Mouse (Mus musculus): ENCODE results near the gene Kcnb1. TPM values are rescaled to one million over a fixed set of nuclear protein-coding genes. Genes with fewer than 3 reads are reported as not detected.

The Kcnb1 gene
- polyA plus RNA-seq, 1 experiment from 2014 or later, result 0.49 TPM

DNA sequence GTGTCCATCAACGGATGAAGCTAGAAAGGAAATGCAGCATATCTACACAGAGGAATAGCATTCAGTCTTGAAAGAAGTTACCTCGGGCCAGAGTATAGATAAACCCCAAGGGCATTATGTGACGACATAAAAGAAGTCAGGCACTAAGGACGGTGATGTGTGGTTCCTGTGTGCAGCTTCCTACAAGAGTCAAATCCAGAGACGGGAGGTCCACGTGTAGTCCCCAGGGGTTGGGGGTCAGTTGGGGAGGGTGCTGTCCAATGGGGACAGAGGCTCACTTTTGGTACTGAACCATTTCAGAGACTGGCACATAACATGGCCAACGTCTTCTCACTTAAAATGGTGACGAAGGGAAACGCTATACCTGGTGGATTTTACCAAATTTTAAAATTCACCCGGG lies 10.7 kb downstream of the Kcnb1 start:
- Histone ChIP-seq H3K27me3 (ENCODE audit: low read depth, poor library complexity, severe bottlenecking) (no peaks in the 10 kb centered on the region), H3K4me3 (no peak overlapping the region), H3K36me3 (peaks cover 10% of the 10 kb centered on the region), H3K4me1 (peaks cover 2% of the 10 kb centered on the region; the same call in 1 of the 2 replicates), H3K9me3 (replicated peaks) (no peaks in the 10 kb centered on the region), H3K27ac (replicated peaks) (no peak overlapping the region)
- DNase-seq (ENCODE audit: low spot score), result no peak
- 91% methylated on average over 10 of the region's 10 CpGs for WGBS

DNA sequence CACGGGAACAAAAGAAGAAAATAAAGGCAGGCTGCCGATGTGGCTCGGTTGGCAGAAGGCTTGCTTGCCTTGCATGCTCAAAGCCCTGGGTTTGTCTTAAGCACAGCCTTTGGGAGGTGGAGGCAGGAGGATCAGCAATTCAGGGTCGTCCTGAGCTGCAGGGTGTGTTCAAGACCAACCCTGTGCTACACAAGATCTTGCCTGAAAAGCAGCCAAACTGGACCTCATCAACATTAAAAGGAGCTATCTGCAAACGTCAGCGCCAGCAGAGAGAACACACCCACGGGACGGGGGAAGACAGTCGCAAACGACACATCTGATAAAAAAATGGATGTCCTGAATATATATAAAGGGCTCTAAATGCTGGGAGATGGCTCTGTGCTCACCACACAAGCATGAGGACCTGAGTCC lies 12.7 kb downstream of the Kcnb1 start:
- Histone ChIP-seq H3K27ac (replicated peaks) (no peak overlapping the region), H3K9me3 (replicated peaks) (0 out of 2 replicates have a peak, but pooled peaks cover 6% of the 10 kb centered on the region), H3K4me1 (peaks cover 2% of the 10 kb centered on the region; the same call in 1 of the 2 replicates), H3K4me3 (no peak overlapping the region), H3K36me3 (no peaks in the 10 kb centered on the region), H3K27me3 (ENCODE audit: low read depth, poor library complexity, severe bottlenecking) (no peaks in the 10 kb centered on the region)
- 78% methylated on average over 10 of the region's 10 CpGs for WGBS
- no peak for DNase-seq (ENCODE audit: low spot score)

DNA sequence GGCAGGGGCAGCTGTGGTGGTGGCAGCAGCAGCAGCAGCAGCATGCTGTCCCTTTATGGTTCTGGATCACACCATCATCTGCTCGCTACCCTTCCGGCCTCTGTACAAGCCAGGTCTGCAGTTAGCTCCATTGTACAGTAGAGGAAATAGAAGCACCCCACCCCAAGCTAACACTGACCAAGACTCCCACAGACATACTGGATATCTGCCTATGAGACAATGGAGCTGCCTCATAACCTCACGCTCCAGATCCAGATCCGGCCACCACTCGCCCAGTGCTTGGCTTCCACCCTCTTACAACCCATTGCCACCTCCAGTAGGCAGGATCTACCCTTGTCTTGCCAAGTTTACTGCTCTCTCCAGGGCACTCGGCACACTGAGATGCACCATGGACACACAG lies 14.7 kb downstream of the Kcnb1 start:
- no peak overlapping the region for H3K27ac ChIP-seq (replicated peaks)
- no peak overlapping the region for H3K4me3 ChIP-seq
- 0 out of 2 replicates have a peak, but pooled peaks cover 2% of the 10 kb centered on the region for H3K4me1 ChIP-seq
- H3K9me3 ChIP-seq (replicated peaks), result 0 out of 2 replicates have a peak, but pooled peaks cover 6% of the 10 kb centered on the region
- no peak for DNase-seq (ENCODE audit: low spot score)
- WGBS, result 93% methylated on average over 6 of the region's 6 CpGs
- H3K36me3 ChIP-seq, result no peaks in the 10 kb centered on the region
- H3K27me3 ChIP-seq (ENCODE audit: low read depth, poor library complexity, severe bottlenecking), result no peaks in the 10 kb centered on the region

DNA sequence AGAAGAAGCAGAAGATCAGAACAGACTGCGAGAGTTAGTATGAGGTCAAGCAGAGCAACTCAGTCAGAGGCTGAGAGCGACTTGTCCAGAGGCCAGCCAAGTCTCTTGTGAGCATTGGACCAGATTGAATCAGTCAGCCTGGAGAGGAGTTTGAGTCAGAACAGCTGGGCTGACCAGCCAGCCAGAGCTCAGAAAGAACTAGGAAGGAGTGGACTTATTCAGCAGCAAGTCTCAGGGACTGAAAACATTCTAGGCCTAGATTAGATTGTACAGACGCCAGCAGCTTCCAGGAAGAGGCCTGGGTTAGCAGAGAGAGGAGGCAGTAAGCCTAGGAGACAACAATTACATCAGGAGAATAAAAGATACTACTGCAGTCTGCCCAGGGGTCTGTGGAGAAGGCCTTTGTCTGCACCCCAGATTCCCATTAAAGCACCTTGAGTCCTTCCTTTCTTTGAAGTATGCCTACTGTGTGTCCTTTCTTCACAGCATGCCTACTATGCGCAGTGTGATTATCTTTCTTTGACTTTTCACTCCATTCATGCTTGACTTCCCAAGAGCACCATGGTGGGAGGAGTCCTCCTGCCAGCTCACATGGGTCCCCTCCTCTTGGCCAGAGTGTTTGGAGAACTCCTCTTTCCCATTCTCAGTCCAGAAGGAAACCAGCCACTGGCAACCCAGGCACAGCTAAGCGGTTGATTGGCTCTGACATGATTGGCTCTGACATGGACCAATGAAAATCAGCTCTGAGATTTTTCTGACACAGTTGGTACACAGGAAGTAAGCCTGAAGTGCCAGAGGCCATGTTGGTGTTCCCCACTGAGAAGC lies 16.7 kb downstream of the Kcnb1 start:
- Histone ChIP-seq H3K36me3 (no peaks in the 10 kb centered on the region), H3K27ac (replicated peaks) (no peak overlapping the region), H3K9me3 (replicated peaks) (0 out of 2 replicates have a peak, but pooled peaks cover 6% of the 10 kb centered on the region), H3K27me3 (ENCODE audit: low read depth, poor library complexity, severe bottlenecking) (no peaks in the 10 kb centered on the region), H3K4me3 (no peak overlapping the region), H3K4me1 (0 out of 2 replicates have a peak, but pooled peaks cover 2% of the 10 kb centered on the region)
- WGBS, result 73% methylated on average over 5 of the region's 5 CpGs
- no peak for DNase-seq (ENCODE audit: low spot score)

DNA sequence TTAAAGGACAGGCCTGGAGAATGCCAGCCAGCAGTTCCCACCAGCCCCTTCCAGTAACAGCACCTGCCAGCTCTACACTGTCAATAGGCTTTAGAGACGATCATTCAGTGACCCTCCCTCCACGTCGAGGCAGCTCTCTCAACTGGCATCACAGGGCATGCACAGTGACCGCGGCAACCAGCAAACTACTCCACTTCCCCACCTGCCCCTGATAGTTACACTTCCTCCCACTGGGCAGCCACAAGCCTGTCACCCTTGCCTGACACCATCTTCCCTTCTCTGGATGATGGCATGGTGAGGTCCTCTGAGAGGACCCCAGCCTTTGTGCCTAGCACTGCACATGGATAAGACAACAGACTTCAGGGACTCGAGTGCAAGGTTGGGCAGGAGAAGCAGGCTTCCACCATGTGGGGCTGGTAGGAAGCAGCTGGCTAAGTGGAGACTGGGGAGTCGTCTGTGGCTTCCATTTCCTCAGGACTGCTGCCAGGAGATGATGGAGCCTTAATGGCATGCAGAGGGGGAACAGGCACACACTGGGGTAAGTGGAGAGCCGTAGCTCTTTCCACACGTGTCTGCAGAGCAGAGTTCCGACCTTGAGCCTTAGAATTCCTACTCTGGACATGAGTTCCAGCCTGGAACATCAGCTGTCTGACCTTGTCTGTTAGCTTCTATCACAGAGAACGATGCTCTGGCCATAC lies 22.3 kb downstream of the Kcnb1 start:
- Histone ChIP-seq H3K9me3 (replicated peaks) (no peaks in the 10 kb centered on the region), H3K4me1 (no peaks in the 10 kb centered on the region), H3K36me3 (no peaks in the 10 kb centered on the region), H3K27me3 (ENCODE audit: low read depth, poor library complexity, severe bottlenecking) (no peaks in the 10 kb centered on the region), H3K4me3 (no peak overlapping the region), H3K27ac (replicated peaks) (no peak overlapping the region)
- 81% methylated on average over 11 of the region's 11 CpGs for WGBS
- no peak for DNase-seq (ENCODE audit: low spot score)

DNA sequence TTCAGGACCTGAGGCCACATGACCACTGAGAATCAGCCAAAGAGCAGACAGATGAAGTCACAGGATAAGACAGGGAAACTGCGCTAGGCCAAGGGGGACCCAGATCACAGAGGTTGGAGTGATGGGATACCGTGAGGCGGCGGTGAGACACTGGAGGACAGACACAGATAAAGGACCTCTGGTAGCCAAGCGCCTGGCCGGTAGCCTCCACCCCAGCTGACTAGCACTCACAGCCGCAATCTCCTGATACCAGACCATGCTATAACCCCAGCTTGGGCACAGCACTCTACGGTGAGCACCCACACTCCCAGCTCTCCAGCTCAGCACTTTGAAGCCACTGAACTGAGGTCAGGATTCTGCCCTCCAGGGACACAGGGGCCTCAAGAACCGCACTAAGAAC lies 26.4 kb downstream of the Kcnb1 start:
- Histone ChIP-seq H3K27ac (replicated peaks) (no peak overlapping the region), H3K36me3 (0 out of 2 replicates have a peak, but pooled peaks cover 5% of the 10 kb centered on the region), H3K9me3 (replicated peaks) (peaks cover 5% of the 10 kb centered on the region; the same call in 1 of the 2 replicates), H3K4me3 (no peak overlapping the region), H3K4me1 (no peaks in the 10 kb centered on the region), H3K27me3 (ENCODE audit: low read depth, poor library complexity, severe bottlenecking) (no peaks in the 10 kb centered on the region)
- WGBS, result 91% methylated on average over 9 of the region's 9 CpGs
- no peak for DNase-seq (ENCODE audit: low spot score)

DNA sequence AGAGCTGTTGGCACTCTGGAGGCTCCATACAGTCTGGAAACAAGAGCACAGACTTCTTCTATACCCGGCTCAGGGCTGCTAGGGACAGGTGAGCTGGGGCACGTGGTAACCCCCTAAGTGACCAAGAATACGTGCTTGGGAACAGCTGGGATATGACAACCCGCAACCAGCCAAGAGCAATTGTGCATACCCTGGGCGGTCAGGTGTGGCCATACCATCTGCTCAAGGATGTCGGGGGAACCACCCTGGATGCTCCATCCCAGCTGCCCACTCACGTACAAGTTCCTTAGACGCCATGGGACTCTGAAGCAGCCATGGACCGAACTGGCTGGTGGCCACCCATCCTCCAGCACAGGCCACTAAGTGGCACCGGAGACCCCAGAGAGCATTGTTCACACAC lies 26.8 kb downstream of the Kcnb1 start:
- no peak for DNase-seq (ENCODE audit: low spot score)
- peaks cover 5% of the 10 kb centered on the region; the same call in 1 of the 2 replicates for H3K9me3 ChIP-seq (replicated peaks)
- 0 out of 2 replicates have a peak, but pooled peaks cover 5% of the 10 kb centered on the region for H3K36me3 ChIP-seq
- H3K27me3 ChIP-seq (ENCODE audit: low read depth, poor library complexity, severe bottlenecking), result no peaks in the 10 kb centered on the region
- H3K27ac ChIP-seq (replicated peaks), result no peak overlapping the region
- no peaks in the 10 kb centered on the region for H3K4me1 ChIP-seq
- no peak overlapping the region for H3K4me3 ChIP-seq
- WGBS, result 95% methylated on average over 10 of the region's 10 CpGs

DNA sequence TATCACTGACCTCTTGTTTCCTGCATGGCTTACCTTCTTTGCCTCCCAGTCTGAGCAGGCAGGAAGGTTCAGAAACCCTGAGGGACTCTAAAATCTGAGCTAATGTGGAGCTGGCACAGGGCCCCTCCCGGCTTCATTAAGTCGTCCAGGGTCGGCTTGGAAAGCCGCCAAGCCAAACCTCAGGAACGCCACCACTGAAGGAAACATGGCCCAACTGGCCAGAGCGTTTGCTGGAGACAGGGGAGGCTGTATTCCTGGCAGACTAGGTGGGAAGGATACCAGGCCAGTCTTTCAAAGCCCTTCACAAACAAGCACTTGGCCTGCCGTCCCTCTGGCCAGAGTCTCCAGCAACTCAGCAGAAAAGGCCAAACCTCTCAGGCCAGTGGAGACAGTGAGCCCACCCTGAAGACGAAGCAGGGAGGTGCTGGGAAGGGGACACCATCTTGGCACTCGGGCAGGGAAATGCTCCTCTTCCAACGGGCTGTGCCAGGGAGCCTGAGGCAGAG lies 27.4 kb downstream of the Kcnb1 start:
- Histone ChIP-seq H3K27ac (replicated peaks) (no peak overlapping the region), H3K9me3 (replicated peaks) (peaks cover 5% of the 10 kb centered on the region; the same call in 1 of the 2 replicates), H3K36me3 (0 out of 2 replicates have a peak, but pooled peaks cover 5% of the 10 kb centered on the region), H3K27me3 (ENCODE audit: low read depth, poor library complexity, severe bottlenecking) (no peaks in the 10 kb centered on the region), H3K4me3 (no peak overlapping the region), H3K4me1 (no peaks in the 10 kb centered on the region)
- no peak for DNase-seq (ENCODE audit: low spot score)
- WGBS, result 92% methylated on average over 10 of the region's 10 CpGs

DNA sequence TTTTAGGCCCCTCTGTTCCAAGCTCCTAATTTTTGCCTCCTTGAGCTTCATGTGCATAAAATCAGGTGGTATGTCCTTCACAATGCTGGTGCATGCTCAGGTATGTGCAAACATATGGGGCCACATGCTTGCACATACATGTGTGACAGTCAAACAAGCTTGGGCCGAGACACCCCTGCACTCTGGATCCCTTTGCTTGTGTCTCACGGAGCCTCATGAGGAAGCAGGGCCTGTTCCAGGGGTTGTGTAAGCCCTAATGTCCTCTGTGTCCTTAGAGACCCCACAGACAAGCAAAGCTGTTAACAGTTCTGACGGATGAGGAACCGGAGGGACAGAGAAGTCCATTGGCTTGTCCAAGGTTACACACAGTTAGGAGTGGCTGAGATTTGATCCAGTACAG lies 30.2 kb downstream of the Kcnb1 start:
- H3K9me3 ChIP-seq (replicated peaks), result peaks cover 5% of the 10 kb centered on the region; the same call in 1 of the 2 replicates
- WGBS, result 94% methylated on average over 4 of the region's 4 CpGs
- no peaks in the 10 kb centered on the region for H3K27me3 ChIP-seq (ENCODE audit: low read depth, poor library complexity, severe bottlenecking)
- 0 out of 2 replicates have a peak, but pooled peaks cover 5% of the 10 kb centered on the region for H3K36me3 ChIP-seq
- H3K4me3 ChIP-seq, result no peak overlapping the region
- no peak overlapping the region for H3K27ac ChIP-seq (replicated peaks)
- no peak for DNase-seq (ENCODE audit: low spot score)
- peaks cover 16% of the 10 kb centered on the region for H3K4me1 ChIP-seq

DNA sequence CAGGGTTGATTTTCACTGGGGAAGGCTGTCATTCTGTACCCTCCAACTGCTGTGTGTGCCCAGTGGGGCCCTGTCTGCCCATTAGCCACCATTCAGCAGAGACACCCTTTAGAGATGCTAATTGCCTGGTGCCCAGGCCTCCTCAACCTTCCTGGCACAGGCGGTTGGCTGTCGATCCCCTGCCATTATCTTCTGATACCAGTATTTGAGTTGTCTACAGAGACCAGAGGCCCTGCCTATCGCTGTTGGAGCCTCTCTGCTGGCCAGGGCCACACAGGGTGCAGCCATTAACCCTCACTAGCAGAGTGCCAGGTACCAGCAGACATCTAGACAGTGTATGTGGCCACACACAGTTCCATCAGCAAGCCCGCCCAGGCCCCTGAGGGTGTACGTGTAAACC lies 31.2 kb downstream of the Kcnb1 start:
- Histone ChIP-seq H3K9me3 (replicated peaks) (peaks cover 5% of the 10 kb centered on the region; the same call in 1 of the 2 replicates), H3K4me3 (no peak overlapping the region), H3K27me3 (ENCODE audit: low read depth, poor library complexity, severe bottlenecking) (no peaks in the 10 kb centered on the region), H3K4me1 (peaks cover 16% of the 10 kb centered on the region), H3K27ac (replicated peaks) (no peak overlapping the region), H3K36me3 (0 out of 2 replicates have a peak, but pooled peaks cover 5% of the 10 kb centered on the region)
- 91% methylated on average over 5 of the region's 5 CpGs for WGBS
- no peak for DNase-seq (ENCODE audit: low spot score)

DNA sequence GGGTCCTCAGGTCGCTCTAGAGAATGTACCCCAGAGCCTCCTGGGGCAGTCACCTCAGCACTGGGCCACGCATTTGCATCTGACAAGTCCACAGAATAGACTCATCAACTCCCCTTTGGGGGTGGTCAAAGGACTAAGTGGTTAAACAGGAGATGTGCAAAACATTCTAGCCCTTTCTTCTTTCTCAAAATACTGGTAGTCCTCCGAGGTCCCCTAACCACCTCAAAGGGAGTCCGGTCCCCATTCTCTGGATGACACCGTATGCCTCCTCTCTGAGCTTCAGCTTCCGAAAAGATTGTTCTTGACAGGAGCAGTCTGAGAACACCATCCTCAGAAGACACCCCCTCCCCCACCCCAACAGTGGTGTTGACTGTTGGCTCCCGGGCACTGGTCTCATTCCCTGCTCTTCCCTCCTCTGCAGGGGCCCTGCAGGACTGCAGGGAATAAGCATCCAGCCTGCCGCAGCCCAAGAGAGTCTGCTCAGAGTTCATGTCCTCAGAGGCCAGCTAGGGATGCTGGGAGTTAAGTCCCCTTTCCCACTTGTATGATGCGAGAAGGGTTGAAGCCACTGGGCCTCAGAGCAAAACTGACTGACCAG lies 33.7 kb downstream of the Kcnb1 start:
- Histone ChIP-seq H3K4me1 (peaks cover 16% of the 10 kb centered on the region), H3K36me3 (0 out of 2 replicates have a peak, but pooled peaks cover 4% of the 10 kb centered on the region), H3K27ac (replicated peaks) (0 out of 2 replicates have a peak overlapping the region, but pooled peaks have one; percentile 18), H3K27me3 (ENCODE audit: low read depth, poor library complexity, severe bottlenecking) (no peaks in the 10 kb centered on the region), H3K4me3 (no peak overlapping the region), H3K9me3 (replicated peaks) (peaks cover 5% of the 10 kb centered on the region; the same call in 1 of the 2 replicates)
- WGBS, result 49% methylated on average over 9 of the region's 9 CpGs
- DNase-seq (ENCODE audit: low spot score), result no peak

DNA sequence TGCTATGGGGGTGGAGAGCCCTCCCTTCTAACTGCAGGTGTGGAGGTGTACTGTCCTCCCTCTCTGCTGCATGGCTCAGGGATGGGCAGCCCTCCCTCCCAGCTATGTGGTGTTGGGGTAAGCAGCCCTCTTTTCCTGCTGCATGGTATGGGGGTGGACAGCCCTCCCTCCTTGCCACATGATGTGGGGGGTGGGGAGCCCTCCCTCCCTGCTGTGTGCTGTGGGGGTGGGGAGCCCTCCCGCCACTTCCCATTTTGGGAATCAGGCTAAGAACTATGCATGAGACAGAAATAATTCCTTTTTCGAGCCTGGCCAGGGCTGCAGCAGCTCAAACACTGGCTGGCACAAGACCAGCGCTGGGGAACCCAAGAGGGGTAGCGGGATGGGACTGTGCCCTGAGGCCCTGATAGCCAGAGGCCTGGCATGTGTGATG lies 34.4 kb downstream of the Kcnb1 start:
- Histone ChIP-seq H3K4me3 (no peak overlapping the region), H3K4me1 (peaks cover 16% of the 10 kb centered on the region), H3K9me3 (replicated peaks) (peaks cover 3% of the 10 kb centered on the region; the same call in 1 of the 2 replicates), H3K27me3 (ENCODE audit: low read depth, poor library complexity, severe bottlenecking) (no peaks in the 10 kb centered on the region), H3K27ac (replicated peaks) (peak overlapping the region; percentile 18; the same call in 1 of the 2 replicates), H3K36me3 (no peaks in the 10 kb centered on the region)
- WGBS, result 69% methylated on average over 4 of the region's 4 CpGs
- no peak for DNase-seq (ENCODE audit: low spot score)

All from midbrain, embryonic 10.5 days (tissue).